Mouse (Mus musculus) heart, embryonic 11.5 days (tissue): ENCODE data around the gene Trabd2b. TPM values are rescaled to one million over a fixed set of nuclear protein-coding genes. Genes with fewer than 3 reads are reported as not detected.

Experiments used
- ATAC-seq: fragments of 200-750 bp; cut with Nextera tagmentation; replicated peaks from 2 replicates; pipeline ENCODE4 v1.8.0; 2017; ENCODE audit warnings: moderate library complexity; ENCODE audit not compliant: insufficient number of reproducible peaks, low FRiP score, low TSS enrichment
- H3K27ac ChIP-seq: fragments of 300-500 bp; sonication (generic); 2 replicates; pipeline ENCODE4 v1.5.1; 2014; ENCODE audit warnings: mild to moderate bottlenecking, low read depth, low read length
- H3K27me3 ChIP-seq: fragments of 300-500 bp; sonication (generic); 2 replicates; pipeline ENCODE4 v1.6.1; 2014; ENCODE audit warnings: mild to moderate bottlenecking, low read length, mixed read lengths; ENCODE audit not compliant: control insufficient read depth, insufficient read depth
- H3K36me3 ChIP-seq: fragments of 300-500 bp; sonication (generic); 2 replicates; pipeline ENCODE4 v1.6.1; 2014; ENCODE audit warnings: mild to moderate bottlenecking, low read length, moderate library complexity, mixed read lengths; ENCODE audit not compliant: control insufficient read depth, insufficient read depth
- H3K4me1 ChIP-seq: fragments of 300-500 bp; sonication (generic); 2 replicates; pipeline ENCODE4 v1.6.1; 2014; ENCODE audit warnings: low read length; ENCODE audit not compliant: control insufficient read depth, insufficient read depth
- H3K4me2 ChIP-seq: fragments of 300-500 bp; sonication (generic); 2 replicates; pipeline ENCODE4 v1.6.1; 2014; ENCODE audit warnings: mild to moderate bottlenecking, moderate library complexity
- H3K4me3 ChIP-seq: fragments of 300-500 bp; sonication (generic); 2 replicates; pipeline ENCODE4 v1.5.1; 2014; ENCODE audit warnings: low read depth, low read length
- H3K9ac ChIP-seq: fragments of 300-500 bp; sonication (generic); 2 replicates; pipeline ENCODE4 v1.6.1; 2014; ENCODE audit warnings: mild to moderate bottlenecking, low read depth, low read length, moderate library complexity
- H3K9me3 ChIP-seq: fragments of 300-500 bp; sonication (generic); replicated peaks from 2 replicates; pipeline ENCODE4 v1.6.1; 2016; ENCODE audit warnings: low read length; ENCODE audit not compliant: control insufficient read depth
- WGBS: fragments of 180-500 bp; shearing (Covaris S2); extraction: QIAGEN DNeasy Blood & Tissue Kit; methylation state at CpG from one replicate; pipeline ENCODE4 v1.1.7; 2014; ENCODE audit not compliant: insufficient replicate concordance; 5-methylcytosine and 5-hydroxymethylcytosine counted together
- polyA plus RNA-seq: library from polyadenylated mRNA; unstranded; fragments of >200 nt; fragmentation: Nextera tagmentation; extraction: Ambion mirVana; gene quantifications from 2 replicates; pipeline ENCODE4 v1.2.1, GENCODE M21; 2014

Trabd2b gene
- polyA plus RNA-seq, 1 experiment from 2014 or later, result 1.5 TPM

DNA sequence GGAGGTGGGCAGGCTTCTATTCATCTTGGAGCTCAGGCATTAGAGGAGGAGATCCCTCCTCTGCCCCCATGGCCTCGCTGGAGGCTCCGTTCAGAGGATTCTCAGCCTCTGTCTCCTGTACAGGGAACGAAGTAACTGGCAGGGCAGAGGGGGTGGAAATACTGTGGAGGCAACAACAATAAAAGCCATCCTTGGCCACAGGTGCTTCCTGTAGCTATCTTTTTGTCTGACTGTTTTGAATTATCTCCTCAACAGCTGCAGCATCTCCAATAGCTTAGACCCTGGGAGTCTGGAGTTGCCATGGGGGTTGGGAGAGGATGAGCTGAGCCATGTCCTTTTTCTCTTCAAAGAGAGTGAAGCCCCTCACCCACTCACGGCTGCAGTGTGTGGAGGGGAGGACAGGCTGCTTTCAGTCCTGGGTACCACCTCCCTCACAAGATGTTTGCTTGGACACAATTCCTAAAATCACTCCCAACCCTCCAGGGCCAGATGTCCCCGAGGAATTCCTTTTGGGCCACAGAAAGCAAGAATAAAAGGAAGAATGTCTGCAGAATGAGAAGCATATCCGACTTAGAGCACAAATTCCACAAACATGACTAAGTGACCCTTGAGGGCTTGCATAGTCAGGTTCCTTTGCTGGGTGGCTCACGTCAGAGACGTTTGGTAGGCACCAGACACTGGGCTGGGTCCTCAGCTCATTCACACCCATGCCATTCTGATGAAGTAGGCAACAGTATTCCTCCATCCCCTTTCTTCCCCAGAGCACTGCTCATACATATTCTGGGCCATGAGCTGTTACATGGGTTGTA is 194.9 kb downstream of the Trabd2b start:
- Histone ChIP-seq H3K9ac (no peak overlapping the region), H3K4me1 (no peaks in the 10 kb centered on the region), H3K36me3 (no peaks in the 10 kb centered on the region), H3K4me2 (no peak overlapping the region), H3K27me3 (peaks cover 56% of the 10 kb centered on the region), H3K4me3 (no peak overlapping the region), H3K9me3 (no peaks in the 10 kb centered on the region), H3K27ac (no peak overlapping the region)
- ATAC-seq, result no peak
- WGBS, result 35% methylated on average over 8 of the region's 8 CpGs

DNA sequence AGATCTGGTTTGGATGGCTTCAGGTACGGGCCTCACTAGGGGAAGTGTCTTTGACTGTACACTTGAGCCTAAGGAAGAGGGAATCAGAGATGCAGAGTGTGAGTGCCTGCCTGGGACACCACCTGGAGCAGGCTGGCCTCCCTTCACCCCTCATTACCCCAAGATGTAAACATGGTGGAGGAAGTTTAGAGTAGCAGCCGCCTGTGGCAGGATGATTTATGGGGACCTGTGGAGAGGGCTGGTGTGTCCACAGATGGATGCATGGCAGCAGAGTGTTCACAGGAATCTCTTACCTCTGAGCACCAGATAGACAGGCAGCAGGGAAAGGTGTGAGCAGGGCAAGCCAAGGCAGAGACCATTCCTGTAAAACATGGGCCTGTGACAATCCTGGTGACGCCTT is 199.1 kb downstream of the Trabd2b start:
- H3K36me3 ChIP-seq, result no peaks in the 10 kb centered on the region
- H3K4me1 ChIP-seq, result no peaks in the 10 kb centered on the region
- no peak overlapping the region for H3K9ac ChIP-seq
- H3K4me2 ChIP-seq, result no peak overlapping the region
- H3K4me3 ChIP-seq, result no peak overlapping the region
- ATAC-seq, result no peak
- peaks cover 35% of the 10 kb centered on the region for H3K27me3 ChIP-seq
- no peak overlapping the region for H3K27ac ChIP-seq
- H3K9me3 ChIP-seq, result no peaks in the 10 kb centered on the region
- 73% methylated on average over 3 of the region's 3 CpGs for WGBS

DNA sequence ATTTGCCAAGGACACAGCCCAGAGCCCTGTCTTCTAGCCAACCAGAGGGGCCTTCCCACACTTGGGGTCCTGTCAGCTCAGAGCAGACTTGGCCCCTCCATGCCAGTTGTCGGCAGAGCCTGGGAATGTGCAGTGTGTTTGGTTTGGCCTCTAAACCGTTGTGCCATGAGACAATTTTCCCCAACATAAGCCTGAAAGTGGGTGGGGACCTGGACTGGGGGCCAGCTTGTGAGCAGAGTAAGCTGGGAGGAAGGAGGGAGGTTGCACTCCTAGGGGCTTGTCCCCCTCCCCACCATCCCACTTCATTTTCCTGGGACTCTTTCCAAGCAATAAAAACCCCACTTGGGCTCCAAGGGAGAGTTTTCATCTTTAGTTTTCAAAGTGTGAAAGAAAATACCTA is 201.3 kb downstream of the Trabd2b start:
- no peak overlapping the region for H3K4me3 ChIP-seq
- ATAC-seq, result no peak
- no peaks in the 10 kb centered on the region for H3K36me3 ChIP-seq
- WGBS, result 85% methylated on average over 2 of the region's 2 CpGs
- no peak overlapping the region for H3K9ac ChIP-seq
- no peaks in the 10 kb centered on the region for H3K9me3 ChIP-seq
- no peaks in the 10 kb centered on the region for H3K4me1 ChIP-seq
- no peak overlapping the region for H3K4me2 ChIP-seq
- no peak overlapping the region for H3K27ac ChIP-seq
- peaks cover 24% of the 10 kb centered on the region for H3K27me3 ChIP-seq

DNA sequence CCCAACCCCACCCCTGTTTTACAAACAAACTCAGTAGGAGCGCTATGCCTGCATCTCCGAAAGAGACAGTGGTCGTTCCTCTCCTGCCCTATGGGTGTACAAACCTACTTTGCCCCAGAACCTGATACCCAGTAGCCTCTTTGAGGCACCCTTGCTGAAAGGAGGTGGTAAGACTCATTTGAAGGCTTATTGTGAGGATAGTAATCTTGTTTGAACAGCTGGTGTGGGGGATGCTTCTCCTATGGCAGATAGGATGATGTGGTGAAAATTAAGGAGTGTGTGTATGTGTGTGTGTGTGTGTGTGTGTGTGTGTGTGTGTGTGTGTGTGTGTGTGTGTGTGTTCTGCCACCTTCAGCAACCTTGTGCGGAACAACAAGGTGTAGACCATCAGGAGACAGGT is 202.8 kb downstream of the Trabd2b start:
- Histone ChIP-seq H3K27me3 (peaks cover 24% of the 10 kb centered on the region), H3K36me3 (no peaks in the 10 kb centered on the region)
- 84% methylated on average over 4 of the region's 4 CpGs for WGBS

DNA sequence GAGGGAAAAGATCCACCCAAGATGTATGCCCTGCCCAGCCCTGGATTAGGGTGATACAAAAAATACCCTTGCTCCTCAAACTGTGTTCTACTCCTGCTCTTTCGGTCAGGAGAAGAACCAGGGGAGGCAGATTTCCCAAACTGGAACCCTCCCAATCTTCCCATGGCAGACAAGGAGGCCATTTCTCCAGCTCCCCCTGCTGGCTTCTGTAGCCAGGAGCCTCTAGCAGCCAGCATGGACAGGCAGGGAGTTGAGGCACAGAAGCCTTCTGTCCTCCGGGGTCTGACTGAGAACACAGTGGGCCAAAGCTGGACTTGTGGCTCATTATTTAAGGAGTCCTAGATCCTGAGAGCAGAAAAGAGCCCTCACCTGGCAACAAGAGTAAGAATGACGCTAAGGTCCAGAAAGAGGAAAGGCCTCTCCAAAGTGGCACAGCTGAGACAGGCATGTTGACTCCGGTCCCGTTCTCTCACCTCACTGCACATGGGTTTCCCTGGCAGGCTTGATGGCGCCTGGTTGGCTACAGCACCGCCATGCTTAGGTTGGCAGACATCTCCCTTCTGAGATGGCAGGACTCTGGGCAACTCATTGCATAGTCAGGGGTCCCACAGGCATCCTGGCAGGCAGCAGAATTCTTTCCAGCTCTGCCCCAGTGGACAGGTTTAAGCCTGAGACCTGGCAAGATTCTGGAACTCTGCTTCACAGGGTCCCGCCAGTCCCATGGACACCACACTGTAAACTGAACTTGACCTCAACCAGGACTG is 204.8 kb downstream of the Trabd2b start:
- ATAC-seq, result no peak
- Histone ChIP-seq H3K4me2 (no peak overlapping the region), H3K4me3 (no peak overlapping the region), H3K27ac (no peak overlapping the region), H3K9ac (no peak overlapping the region), H3K36me3 (no peaks in the 10 kb centered on the region), H3K27me3 (peaks cover 10% of the 10 kb centered on the region), H3K9me3 (no peaks in the 10 kb centered on the region), H3K4me1 (no peaks in the 10 kb centered on the region)
- WGBS, result 79% methylated on average over 8 of the region's 8 CpGs

More for the DNA sequence above, 202.8 kb downstream of the Trabd2b start:
- Histone ChIP-seq H3K4me2 (no peak overlapping the region), H3K4me3 (no peak overlapping the region), H3K27ac (no peak overlapping the region), H3K4me1 (no peaks in the 10 kb centered on the region), H3K9ac (no peak overlapping the region), H3K9me3 (no peaks in the 10 kb centered on the region)
- ATAC-seq, result no peak

DNA sequence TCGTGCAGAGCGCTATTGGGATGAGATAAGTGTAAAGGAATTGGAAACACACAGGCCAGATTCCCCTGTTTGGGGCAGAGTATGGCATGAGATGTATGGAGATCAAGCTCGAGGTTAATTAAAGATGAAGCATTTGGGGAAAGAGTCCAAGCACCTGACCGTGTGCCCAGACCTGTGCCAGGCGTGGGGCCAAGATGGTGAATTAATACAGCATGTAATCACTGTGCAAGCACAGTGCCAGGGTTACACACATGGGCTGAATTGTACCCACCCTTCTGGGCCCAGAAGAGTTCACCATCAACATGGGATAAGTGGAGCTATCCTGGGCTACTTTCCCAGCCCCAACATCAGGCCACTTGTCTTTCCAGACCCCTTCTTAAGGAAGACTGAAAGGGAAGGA is 205.5 kb downstream of the Trabd2b start:
- no peaks in the 10 kb centered on the region for H3K9me3 ChIP-seq
- H3K4me2 ChIP-seq, result no peak overlapping the region
- ATAC-seq, result no peak
- H3K36me3 ChIP-seq, result no peaks in the 10 kb centered on the region
- WGBS, result 78% methylated on average over 5 of the region's 5 CpGs
- H3K27me3 ChIP-seq, result peaks cover 13% of the 10 kb centered on the region
- no peak overlapping the region for H3K4me3 ChIP-seq
- H3K9ac ChIP-seq, result no peak overlapping the region
- no peak overlapping the region for H3K27ac ChIP-seq
- no peaks in the 10 kb centered on the region for H3K4me1 ChIP-seq

DNA sequence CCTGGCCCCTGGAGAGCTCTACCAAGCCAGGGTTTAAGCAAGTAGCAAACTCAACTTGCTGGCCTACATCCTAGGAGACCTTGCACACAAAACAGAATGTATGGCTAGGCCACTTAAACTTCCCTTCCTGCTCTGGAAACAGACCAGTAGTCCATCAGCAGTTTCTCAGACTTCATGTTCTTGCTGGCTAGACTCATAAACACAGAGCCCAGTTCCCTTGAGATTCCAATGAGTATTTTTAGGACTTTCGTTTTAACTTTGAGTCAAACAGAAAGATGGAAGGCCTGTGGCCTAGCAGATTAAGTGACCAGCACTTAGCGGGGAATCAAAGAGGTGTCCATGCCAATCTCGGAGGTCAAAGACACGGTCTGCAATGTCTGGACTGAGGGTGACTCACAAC is 206.3 kb downstream of the Trabd2b start:
- no peak overlapping the region for H3K27ac ChIP-seq
- 74% methylated on average over 4 of the region's 4 CpGs for WGBS

DNA sequence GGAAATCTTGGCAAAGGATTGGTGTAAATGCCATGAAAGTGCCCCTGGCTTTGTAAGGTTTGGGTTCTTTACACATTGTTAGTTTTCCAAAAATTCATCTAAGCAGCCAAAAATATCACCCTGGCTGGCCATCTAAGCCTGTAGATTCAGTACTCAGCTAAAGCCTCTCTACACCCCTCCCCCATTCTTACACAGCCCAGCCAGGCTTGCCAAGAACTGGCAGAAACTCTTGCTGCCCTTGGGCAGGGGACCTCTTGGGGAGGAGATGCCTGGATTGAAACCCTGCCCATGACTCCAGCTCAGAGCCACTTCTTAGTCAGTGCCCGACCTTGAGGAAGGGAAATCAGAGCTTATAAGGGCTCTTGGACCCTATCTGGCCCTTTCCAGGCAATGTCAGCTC is 207.6 kb downstream of the Trabd2b start:
- ATAC-seq, result no peak
- Histone ChIP-seq H3K27ac (no peak overlapping the region), H3K4me2 (no peak overlapping the region), H3K9ac (no peak overlapping the region), H3K36me3 (no peaks in the 10 kb centered on the region), H3K4me1 (no peaks in the 10 kb centered on the region), H3K9me3 (no peaks in the 10 kb centered on the region), H3K27me3 (peaks cover 12% of the 10 kb centered on the region), H3K4me3 (no peak overlapping the region)
- whole genome bisulfite sequencing, result 65% methylated on average over 1 of the region's 1 CpGs

More for the DNA sequence above, 206.3 kb downstream of the Trabd2b start:
- Histone ChIP-seq H3K27me3 (peaks cover 12% of the 10 kb centered on the region), H3K36me3 (no peaks in the 10 kb centered on the region), H3K9ac (no peak overlapping the region), H3K4me1 (no peaks in the 10 kb centered on the region), H3K4me3 (no peak overlapping the region), H3K4me2 (no peak overlapping the region), H3K9me3 (no peaks in the 10 kb centered on the region)
- no peak for ATAC-seq
